Mouse (Mus musculus) neural tube, embryonic 10.5 days (tissue): ENCODE data around the gene Zdhhc14.

Experiments used
- DNase-seq: peaks from one replicate; pipeline ENCODE4 v3.0.0-alpha.2; 2017; ENCODE audit warnings: low spot score; ENCODE audit errors: extremely low spot score

Zdhhc14 gene

DNA sequence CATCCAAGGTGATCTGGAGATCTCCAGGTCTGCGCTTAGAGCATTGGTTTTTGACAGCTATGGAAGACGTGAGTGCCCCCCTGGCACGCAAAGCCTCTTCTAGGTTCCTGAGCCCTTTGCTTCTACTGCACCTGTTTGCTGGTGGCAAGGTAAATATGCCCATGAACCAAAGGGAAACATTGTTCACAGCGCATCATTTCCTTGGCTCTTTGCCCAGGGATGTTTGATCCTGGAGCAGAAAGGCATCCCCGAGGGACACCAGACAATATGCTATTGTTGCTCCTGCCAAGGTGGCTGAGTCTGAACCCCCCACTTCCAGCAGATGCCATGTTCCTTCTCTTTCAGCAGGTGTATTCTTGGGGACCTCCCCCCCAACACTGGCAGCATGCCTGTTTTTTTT, 61.2 kb downstream of the Zdhhc14 start:
- no peak for DNase-seq

DNA sequence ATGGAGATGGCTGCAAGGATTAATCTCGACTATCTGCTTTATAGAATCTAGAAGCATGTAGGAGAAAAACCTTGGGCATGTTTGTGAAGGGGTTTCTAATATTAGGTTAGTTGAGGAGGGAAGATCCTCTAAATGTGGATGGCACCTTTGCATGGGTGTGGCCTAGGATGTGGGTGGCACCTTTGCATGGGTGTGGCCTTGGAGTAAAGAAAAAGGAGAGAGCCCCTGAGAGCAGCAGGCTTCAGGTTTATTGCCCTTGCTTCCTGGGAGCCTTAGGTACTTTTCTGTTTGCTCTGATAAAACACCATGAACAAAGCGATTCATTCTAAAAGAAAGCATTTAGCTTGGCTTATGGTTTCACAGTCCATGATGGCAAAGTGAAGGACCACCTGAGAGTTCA, 62.2 kb downstream of the Zdhhc14 start:
- DNase-seq: no peak

DNA sequence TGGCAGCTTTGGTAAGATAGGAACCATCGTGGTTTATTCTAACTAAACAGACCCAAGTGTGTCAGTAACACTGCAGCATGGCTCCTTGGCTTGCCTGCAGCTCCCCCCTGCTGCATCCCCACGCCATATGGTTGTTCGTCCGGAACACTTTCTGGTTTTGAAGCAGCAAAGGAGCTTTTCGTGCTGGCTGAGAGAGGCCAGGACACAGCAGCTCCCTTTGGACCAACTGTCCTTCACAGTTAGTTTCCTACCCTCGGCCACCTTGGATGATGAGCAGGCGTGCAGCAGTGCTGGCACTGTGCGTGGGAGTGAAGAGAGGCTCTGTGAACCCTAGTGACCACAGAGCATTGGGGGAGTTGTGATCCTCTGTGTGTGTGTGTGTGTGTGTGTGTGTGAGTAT, 64.2 kb downstream of the Zdhhc14 start:
- DNase-seq: no peak

DNA sequence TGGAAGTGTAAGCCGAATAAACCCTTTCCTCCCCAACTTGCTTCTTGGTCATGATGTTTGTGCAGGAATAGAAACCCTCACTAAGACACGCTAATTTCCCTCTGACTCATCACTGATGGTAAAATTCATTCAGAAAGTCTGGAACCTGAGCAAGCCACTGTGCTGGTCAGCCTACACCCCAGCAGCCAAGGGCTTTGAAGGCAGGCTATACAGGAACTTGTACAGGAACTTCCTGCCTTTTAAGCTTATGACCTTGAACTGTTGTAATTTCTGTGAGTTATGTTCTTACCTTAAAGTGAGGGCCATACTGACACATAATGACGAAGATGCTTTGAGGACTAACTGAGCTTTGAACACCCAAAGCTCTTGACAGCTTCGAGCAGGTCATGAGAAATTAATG, 67.9 kb downstream of the Zdhhc14 start:
- DNase-seq: no peak

DNA sequence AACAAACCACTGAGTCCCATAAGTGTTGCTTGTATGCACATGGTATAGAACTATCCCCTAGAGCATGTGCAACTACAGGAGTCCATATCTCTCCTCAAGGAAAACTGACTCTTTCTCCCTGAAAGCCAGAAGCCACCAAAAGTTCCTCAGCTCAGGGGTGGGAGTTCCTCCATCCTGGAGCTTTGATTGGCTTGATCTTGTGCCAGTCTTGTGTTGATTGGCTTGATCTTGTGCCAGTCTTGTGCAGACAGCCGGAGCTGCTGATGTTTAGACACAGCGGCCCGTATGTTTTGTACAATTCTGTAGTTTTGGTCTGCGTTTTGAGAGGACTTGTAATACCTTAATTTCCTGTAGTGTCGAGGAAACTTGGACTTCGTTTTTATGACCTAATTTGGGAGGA, 70.8 kb downstream of the Zdhhc14 start:
- DNase-seq: no peak

DNA sequence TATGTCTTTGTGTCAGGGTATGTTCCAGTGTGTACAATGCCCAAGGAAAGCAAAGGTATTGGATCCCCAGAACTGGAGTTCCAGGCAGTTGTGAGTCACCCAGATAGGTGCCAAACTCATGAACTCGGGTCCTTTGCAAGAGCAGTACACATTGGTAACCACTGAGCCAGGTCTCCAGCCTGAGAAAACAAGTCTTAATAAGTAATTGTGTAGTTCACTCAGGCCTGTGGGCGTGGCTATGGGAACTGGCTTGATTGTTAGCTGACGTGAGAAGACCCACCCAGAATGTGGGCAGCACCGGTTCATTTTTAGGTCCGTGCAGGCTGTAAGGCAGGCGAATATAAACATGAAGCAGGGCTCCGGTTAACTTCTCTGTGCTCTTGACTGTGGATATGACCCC, 73.6 kb downstream of the Zdhhc14 start:
- no peak for DNase-seq

DNA sequence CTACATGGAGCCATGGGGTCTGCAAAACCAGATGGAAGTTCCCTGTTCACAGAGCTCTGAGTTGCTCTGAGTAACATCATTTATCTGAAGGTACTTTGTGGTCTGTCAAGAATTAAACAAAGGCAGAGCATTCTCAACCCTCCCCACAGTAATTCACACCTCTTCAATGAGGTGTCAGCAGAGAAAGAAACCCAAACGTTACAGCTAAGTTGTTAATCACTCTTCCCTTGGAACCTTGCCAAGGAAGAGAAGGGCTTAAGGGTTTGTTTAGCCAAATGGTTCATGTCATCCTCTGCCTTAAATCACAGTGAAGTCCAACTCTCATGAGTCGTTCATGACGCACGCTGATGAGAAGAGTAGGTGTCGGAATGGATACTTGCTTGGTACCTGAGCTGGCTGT, 75.6 kb downstream of the Zdhhc14 start:
- DNase-seq: no peak

DNA sequence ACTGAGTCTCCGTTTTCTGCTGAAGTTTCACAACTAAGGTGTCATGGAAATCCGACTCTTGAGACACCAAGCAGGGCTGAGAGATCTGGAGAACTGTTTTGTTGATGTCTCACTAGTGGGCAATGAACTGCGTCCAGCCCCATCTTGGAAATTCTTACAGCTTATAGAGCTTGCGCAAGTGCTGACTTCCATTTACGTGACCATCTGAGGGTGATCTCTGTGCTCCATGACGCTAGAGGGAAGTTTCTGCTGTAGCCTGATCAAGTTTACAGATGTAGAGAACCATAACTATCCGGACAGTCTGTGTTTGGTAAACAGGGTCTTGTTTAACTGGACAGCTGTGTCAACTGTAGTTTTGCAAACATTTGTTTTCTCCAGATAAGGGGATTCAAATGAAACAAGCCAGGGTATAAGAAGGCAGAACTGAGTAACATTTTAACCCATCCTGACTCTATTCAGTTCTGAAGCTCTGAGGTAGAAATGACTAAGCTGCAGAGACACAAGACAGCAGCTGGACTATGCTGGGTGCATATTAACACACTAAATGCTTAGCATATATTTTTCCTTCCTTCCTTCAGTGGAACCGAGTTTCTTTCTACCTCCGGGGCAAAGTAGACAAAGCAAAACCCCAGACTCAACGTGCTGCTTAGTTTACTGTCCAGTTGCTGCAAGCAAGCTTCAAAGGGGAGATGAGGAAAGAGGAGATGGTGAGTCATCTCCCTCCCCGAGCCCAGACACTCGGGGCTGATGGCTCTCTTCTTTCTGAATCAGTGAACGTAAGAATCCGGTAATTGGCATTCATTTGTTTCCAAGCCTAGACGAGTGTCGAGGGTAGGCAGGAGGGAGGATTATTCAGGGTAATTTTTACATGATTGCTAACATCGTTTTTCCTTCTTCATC, 77.0 kb downstream of the Zdhhc14 start:
- DNase-seq: no peak

DNA sequence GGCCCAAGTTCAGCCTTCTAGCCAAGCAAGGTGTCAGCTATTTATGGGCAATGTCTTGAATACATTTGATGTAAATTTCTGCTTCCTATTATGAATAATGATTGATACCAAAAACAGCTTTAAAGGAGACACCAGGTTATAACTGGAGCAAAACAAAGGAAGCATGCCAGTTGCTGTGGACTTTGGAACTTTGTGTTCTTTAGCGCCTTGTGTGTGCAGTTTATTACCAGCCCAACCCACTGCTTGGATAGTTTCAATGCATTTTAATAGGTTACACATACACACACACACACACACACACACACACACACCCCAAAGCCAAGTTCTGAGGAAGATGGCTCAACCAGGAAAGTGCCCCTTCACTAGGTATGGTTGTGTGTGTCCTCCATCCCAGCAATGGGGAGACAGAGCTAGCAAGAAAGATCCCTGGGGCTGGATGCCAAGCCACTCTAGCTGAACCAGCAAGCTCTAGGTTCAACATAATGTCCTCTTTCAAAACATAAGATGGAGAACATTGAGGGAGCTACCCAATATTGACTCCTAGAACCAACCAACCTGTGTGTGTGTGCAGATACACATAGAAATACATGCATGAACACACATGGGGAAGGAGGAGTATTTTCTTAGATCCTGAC, 79.9 kb downstream of the Zdhhc14 start:
- DNase-seq: no peak

DNA sequence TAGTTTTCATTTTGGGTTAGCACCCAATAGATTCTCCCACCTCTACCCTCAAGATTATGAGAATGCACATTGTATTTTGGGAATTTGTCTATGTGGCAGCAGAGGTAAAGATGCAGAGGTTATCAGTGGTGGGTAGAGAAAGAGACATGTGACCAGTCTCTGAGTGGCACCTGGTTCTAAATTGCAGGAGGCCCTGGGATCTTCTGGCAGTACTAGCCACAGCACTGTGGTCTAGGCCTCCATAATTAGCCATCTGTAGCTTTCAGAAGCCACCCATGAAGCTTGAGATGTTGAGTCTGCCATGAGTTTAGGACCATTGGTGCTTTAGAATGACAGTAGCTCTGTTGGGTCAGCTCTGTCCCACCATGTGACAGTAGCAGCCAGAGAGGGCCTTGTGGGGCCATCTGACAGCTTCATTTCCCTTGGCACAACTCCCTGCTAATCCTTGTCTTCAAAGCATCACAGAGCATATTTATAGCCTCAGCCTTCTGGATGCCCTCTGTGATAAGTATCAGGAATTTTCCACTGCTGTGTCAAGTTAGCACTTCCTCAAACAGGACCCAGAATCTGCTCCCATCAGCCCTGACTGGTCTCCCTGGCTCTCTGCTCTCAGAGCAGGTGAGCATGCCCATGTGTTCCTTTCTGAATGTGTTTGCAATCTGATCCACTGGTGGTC, 80.5 kb downstream of the Zdhhc14 start:
- no peak for DNase-seq

DNA sequence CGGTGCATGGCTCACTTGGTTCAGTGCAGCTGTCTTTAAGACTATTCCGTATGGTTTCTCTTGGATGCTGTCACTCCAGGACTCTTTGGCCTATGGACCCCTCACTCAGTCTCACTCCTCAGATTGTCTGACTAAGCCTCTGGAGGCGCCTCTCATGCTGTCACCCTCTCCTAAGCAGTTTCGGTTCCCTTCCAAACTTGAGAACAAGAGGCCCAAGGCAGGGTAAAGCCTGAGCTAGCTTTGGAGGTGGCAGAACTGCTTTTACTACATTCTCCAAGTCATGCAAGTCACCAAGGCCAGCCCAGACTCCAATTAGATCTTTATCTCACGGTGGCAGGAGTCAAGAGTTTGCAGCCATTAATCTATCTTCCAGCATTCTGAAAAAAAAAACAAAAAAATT, 82.3 kb downstream of the Zdhhc14 start:
- no peak for DNase-seq

DNA sequence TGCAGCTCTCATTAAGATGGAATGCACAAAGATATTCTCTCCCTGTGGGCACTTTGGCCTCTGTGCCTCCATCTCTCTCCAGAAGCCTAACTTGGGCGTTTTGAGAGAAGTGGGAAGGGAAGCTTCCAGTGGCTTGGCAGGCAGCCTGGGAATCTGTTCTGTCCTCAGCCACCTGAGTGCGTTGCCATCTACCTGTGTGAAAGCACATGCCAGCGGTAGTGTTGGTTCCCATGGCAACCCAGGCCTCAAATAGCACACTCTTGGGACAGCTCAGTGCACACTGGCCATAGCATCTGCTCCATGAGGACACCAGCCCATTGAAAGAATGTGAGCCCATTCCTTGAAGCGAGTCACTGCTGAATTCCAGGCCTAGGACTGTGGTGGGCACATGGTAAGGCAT, 83.2 kb downstream of the Zdhhc14 start:
- no peak for DNase-seq

DNA sequence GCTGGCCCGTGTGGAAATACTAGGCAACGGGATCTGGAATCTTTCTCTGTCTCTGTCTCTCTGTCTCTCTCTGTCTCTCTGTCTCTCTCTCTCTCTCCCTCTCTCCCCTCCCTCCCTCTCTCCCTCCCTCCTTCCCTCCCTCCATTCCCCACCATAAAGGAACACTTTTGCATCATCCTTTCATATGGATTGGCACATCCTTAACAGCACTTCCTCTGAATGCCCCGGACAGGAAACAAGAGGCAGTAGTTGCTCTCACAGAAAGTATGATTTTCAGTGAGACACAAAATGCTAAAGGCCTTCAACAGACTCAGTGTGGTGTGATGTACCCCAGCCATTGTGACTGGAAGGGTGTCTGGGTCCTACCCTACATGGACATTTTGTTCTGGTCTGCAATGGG, 89.9 kb downstream of the Zdhhc14 start:
- no peak for DNase-seq

DNA sequence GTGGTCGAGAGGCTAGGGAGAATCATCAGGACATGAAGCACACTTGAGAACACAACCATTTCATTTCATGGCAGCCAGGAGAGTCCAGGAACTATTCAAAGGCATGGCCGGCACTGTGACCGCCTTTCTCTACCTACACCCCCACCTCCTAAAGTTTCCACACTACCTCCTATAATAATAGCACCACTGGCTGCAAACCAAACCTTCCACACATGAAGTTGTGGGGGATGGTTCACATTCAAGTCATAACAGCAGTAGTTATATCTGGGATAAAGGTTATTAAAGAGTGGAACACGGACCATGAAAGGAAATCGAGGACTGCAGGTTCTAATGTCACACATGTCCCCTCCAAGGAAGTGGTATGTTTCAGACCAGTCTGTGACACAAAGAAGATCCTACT, 90.6 kb downstream of the Zdhhc14 start:
- no peak for DNase-seq

DNA sequence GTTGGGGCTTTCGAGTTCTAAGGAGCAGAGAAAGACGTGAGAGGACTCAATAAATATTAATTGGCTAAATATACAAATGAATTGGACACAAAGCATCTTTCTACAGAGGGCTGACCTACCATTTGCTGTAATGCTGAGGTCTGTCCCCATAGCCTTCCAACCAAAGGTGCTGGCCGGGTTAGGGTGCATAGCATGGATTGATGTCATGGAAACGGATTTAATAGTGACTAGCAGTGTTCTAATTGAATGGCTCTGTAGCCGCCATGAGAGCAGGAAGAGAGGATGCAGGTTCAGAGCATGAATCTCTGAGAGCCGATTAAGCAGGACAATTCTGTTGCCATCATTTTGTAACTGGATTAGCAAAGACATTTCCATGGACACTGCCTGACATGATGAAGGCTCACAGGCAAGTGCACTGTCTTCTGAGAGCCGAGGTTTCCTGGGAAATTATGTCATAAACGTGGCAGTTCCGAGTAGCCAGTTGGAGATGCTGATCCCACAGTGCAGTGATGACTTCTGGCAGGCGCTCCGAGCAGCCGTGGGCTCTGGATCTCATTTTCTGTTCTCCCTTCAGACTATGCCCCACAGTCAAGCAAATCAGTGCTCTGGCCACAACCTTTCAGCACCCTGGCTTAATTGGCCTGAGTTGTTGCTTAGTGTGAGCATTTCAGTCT, 91.3 kb downstream of the Zdhhc14 start:
- DNase-seq: no peak

DNA sequence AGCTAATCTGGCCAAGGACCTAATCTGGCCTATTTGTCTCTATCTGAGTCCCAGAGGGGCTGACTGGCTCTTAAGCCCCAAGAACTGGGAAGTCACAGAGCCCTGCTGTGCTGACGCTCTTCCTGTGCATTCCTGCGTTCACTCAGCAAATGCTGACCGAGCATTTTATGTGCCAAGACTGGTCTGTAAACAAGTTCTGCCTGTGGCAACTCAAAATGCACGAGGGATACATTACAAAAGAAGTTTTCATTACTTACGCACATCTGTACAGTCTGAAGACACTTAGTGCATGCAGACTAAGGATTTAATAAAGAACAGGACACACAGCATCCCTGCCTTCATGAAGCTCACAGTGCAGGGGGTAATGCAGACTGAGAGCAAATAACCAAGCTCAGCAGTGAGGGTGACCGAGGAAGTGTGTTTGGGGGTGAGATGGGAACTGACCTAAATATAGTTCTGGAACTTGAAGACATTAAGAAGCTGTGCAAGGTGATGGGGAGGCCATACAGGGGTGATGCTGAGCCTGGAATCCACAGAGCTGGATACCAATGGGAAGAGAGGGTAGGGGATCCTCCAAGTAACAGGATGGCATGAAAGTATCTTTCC, 99.3 kb downstream of the Zdhhc14 start:
- DNase-seq: no peak

DNA sequence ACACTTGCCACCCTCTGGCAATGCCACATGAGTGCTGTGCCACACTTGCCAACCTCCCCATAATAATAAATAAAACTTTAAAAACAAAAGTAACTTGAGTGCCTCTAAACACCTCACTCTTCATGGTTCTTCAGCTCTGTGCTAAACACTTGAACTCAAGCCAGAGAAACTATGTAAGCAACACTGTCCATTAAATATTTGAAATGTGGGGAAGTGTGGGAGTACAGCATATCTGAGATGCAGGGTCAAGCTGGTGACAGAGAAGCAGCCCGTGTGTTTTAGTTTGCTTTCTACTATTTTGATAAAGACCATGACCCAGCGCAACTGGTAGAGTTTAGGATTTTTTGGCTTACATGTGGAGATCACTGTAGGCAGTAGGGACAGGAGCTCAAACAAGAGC, 100.7 kb downstream of the Zdhhc14 start:
- no peak for DNase-seq

DNA sequence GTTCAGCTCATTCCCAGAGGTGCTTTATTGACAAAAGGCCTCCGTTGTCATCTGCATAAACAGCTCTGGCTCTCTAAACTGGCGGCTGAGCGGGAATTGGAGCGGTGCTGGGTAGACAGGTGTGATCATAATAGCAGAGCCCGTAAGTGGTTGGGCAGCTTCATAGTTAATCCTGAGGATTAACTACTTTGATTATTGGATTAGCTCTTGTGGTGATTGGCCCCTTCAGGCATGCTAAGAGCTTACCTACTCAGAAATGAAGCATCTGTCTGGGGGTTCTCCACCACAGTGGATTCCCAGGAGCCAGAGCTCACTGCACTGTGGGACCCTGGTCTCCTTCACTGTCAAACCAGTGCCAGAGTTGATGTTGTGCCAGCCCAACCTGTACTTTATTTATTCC, 102.7 kb downstream of the Zdhhc14 start:
- no peak for DNase-seq

DNA sequence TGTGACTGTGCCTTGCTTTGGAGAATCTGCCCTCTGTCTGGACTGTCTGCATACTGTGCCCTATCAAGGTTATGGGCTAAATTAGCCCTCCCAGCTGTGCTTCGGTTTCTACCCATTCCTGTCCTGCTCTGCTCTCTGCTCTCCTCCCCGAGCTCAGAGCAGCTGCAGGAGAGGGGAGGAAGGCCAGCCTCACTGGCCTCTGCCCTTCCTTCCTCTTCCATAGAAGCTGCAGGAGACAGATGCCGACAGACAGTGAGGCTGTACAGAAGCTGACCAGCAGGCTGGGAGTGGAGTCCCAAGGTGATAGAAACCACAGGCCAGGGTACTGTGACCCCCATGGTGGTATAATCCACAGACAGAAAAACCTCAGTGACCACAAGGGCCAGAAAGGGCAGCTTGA, 104.1 kb downstream of the Zdhhc14 start:
- no peak for DNase-seq

DNA sequence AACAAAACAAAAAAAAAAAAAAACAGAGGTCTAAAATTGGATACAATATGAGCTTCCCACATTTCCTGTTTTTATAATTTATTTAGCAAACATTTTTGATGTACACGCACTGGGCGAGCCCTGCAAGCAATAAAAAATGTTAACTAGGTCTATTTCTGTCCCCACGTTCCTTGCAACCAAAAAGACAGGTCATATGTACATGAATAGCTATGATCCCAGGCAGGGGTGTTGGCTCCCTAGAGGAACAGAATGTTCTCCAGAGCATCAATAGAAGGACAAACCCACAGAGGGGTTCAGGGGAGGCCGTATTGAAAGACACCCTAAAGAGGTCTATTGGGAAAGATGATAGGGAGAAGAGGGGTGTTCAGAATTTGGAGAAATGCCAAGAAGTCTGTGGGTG, 106.6 kb downstream of the Zdhhc14 start:
- no peak for DNase-seq

DNA sequence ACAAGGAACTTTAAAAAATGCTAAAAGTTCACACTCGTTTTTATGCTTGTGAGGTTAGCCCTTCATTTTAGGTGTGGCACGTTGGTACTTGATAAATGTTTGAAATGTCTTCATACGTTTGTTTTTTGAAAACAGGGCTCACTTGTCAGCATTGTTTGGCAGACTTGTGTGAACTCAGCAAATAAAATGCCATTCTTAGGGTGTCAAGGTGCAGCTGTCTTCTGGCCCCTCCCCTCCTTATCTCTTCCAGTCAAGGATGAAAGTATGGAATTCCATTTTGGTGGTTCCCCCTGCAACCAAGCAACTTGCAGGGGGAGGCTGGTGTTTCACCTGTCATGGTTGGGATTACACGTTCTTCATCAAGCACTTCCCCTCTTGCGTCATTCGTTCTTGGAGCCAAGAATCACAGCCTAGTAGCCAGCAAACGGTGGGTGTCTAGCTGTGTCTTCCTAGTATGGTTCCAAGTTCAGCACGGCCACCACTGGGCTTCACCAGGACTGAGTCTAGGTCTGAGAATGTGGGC, 108.2 kb downstream of the Zdhhc14 start:
- no peak for DNase-seq
